8 mouse cellular contexts compared by ENCODE assay signal in genomic region chr10:9899816-9900215, GRCm38 (mm10). TPM values are rescaled to one million over a fixed set of nuclear protein-coding genes. Genes with fewer than 3 reads are reported as not detected.
DNase-seq lines count a peak whose midpoint lies in the region; ATAC-seq and TF ChIP-seq lines count a peak whose summit lies in the region.

No protein-coding gene starts in this region.

- peak overlapping the region; percentile 77 for H3K4me2 ChIP-seq in kidney, embryonic 14.5 days (replicated peaks; ENCODE audit: low read depth, low read length)
- peak overlapping the region; percentile 97 for H3K4me2 ChIP-seq in hindbrain, embryonic 15.5 days
- peak overlapping the region; percentile 95 for H3K4me2 ChIP-seq in stomach, postnatal 0 days (replicated peaks; ENCODE audit: low read depth)

- peak overlapping the region; percentile 88 for H3K9ac ChIP-seq in kidney, embryonic 14.5 days (ENCODE audit: low read depth, low read length)
- peak overlapping the region; percentile 98 for H3K9ac ChIP-seq in MEL (ENCODE audit: control insufficient read depth, low read depth, low read length, poor library complexity, severe bottlenecking)
- H3K9ac ChIP-seq in hindbrain, embryonic 15.5 days, result peak overlapping the region; percentile 98
- peak overlapping the region; percentile 89 for H3K9ac ChIP-seq in stomach, postnatal 0 days (ENCODE audit: low read length)

- no peak for TF ChIP-seq EP300 in MEL (IDR thresholded peaks at IDR 0.05; ENCODE audit: low read depth in 1 of 2, low read length in 2 of 2)
- TF ChIP-seq EP300 in stomach, postnatal 0 days (optimal IDR thresholded peaks at IDR 0.05), result no peak

- H3K27me3 ChIP-seq in kidney, embryonic 14.5 days (ENCODE audit: control insufficient read depth, insufficient read depth, low read length), result no peaks in the 10 kb centered on the region
- no peaks in the 10 kb centered on the region for H3K27me3 ChIP-seq in MEL (ENCODE audit: control insufficient read depth in 1 of 2, insufficient read depth in 2 of 2, low read length in 2 of 2)
- no peaks in the 10 kb centered on the region for H3K27me3 ChIP-seq in hindbrain, embryonic 15.5 days
- no peaks in the 10 kb centered on the region for H3K27me3 ChIP-seq in stomach, postnatal 0 days (ENCODE audit: control insufficient read depth, insufficient read depth, low read length)

- H3K27ac ChIP-seq in kidney, embryonic 14.5 days (ENCODE audit: low read depth, low read length), result no peak overlapping the region
- H3K27ac ChIP-seq in MEL (ENCODE audit: control insufficient read depth, low read depth, low read length), result no peak overlapping the region
- H3K27ac ChIP-seq in hindbrain, embryonic 15.5 days (replicated peaks), result peak overlapping the region; percentile 98
- H3K27ac ChIP-seq in stomach, postnatal 0 days (replicated peaks), result no peak overlapping the region

- DNase-seq in kidney, postnatal 10 days, result no peak
- peak; percentile 64 for DNase-seq in MEL (ENCODE audit: low read depth, low spot score)
- DNase-seq in embryo, embryonic 10.5 days (ENCODE audit: low spot score), result peak; percentile 65
- peak; percentile 5 for DNase-seq in lung, postnatal 25 days (ENCODE audit: low spot score)
- DNase-seq in stomach, postnatal 0 days (ENCODE audit: low spot score), result no peak
- DNase-seq in layer of hippocampus, postnatal 25 days (ENCODE audit: extremely low spot score in 1 of 2, low spot score in 1 of 2), result no peak

- TF ChIP-seq CTCF in MEL (IDR thresholded peaks at IDR 0.05 in 2 of 3, conservative IDR thresholded peaks at IDR 0.05 in 1 of 3; ENCODE audit: control insufficient read depth in 1 of 3, insufficient read depth in 1 of 3, low read depth in 2 of 3, low read length in 3 of 3, poor library complexity in 1 of 3, severe bottlenecking in 1 of 3), result no peak
- TF ChIP-seq CTCF in stomach, postnatal 0 days (IDR thresholded peaks at IDR 0.05; ENCODE audit: low read depth), result no peak

- H3K4me1 ChIP-seq in kidney, embryonic 14.5 days (ENCODE audit: control insufficient read depth, insufficient read depth, low read length), result peaks cover 6% of the 10 kb centered on the region; the same call in 1 of the 2 replicates
- peaks cover 6 to 7% of the 10 kb centered on the region in 2 experiments; a peak in 3 of 4 replicates for H3K4me1 ChIP-seq in MEL (ENCODE audit: control insufficient read depth in 1 of 2, insufficient read depth in 2 of 2, low read length in 2 of 2)
- H3K4me1 ChIP-seq in hindbrain, embryonic 15.5 days (replicated peaks), result peaks cover 22% of the 10 kb centered on the region
- 0 out of 2 replicates have a peak, but pooled peaks cover 2% of the 10 kb centered on the region for H3K4me1 ChIP-seq in stomach, postnatal 0 days (replicated peaks; ENCODE audit: control insufficient read depth, insufficient read depth)

- TF ChIP-seq POLR2A in MEL (IDR thresholded peaks at IDR 0.05; ENCODE audit: control insufficient read depth in 1 of 2, insufficient read depth in 1 of 2, low read depth in 1 of 2, low read length in 2 of 2, poor library complexity in 1 of 2), result no peak

- 2% methylated on average over 15 of the region's 15 CpGs for WGBS in kidney, embryonic 14.5 days
- 2% methylated on average over 15 of the region's 15 CpGs for WGBS in hindbrain, embryonic 15.5 days
- 8% methylated on average over 15 of the region's 15 CpGs for WGBS in stomach, postnatal 0 days

- peaks cover 30% of the 10 kb centered on the region for H3K79me2 ChIP-seq in MEL (ENCODE audit: control insufficient read depth, insufficient read depth, low read length, poor library complexity)

- H3K36me3 ChIP-seq in kidney, embryonic 14.5 days (ENCODE audit: control insufficient read depth, insufficient read depth, low read length), result no peaks in the 10 kb centered on the region
- peaks cover 2 to 14% of the 10 kb centered on the region in 2 experiments for H3K36me3 ChIP-seq in MEL (ENCODE audit: control insufficient read depth in 1 of 2, insufficient read depth in 2 of 2, low read length in 2 of 2)
- H3K36me3 ChIP-seq in hindbrain, embryonic 15.5 days, result no peaks in the 10 kb centered on the region
- no peaks in the 10 kb centered on the region; the same call in 1 of the 2 replicates for H3K36me3 ChIP-seq in stomach, postnatal 0 days (ENCODE audit: control insufficient read depth, insufficient read depth, low read length)

- peak overlapping the region; percentile 53 for H3K4me3 ChIP-seq in kidney, embryonic 14.5 days (ENCODE audit: low read length)
- H3K4me3 ChIP-seq in MEL (ENCODE audit: control insufficient read depth in 1 of 2, insufficient read depth in 1 of 2, low read depth in 2 of 2, low read length in 2 of 2), result peak overlapping the region; percentile 74 to 93
- H3K4me3 ChIP-seq in hindbrain, embryonic 15.5 days, result peak overlapping the region; percentile 84
- peak overlapping the region; percentile 84 for H3K4me3 ChIP-seq in stomach, postnatal 0 days (ENCODE audit: low read depth, low read length)

- no peak for ATAC-seq in kidney, embryonic 14.5 days (ENCODE audit: low FRiP score, low TSS enrichment)
- ATAC-seq in hindbrain, embryonic 15.5 days (ENCODE audit: low FRiP score, low read depth), result no peak
- no peak for ATAC-seq in stomach, postnatal 0 days (ENCODE audit: low FRiP score, low TSS enrichment)

- H3K9me3 ChIP-seq in kidney, embryonic 14.5 days (ENCODE audit: control insufficient read depth, low read length), result no peaks in the 10 kb centered on the region
- no peaks in the 10 kb centered on the region for H3K9me3 ChIP-seq in MEL (replicated peaks; ENCODE audit: insufficient read depth, low read length)
- no peaks in the 10 kb centered on the region for H3K9me3 ChIP-seq in hindbrain, embryonic 15.5 days
- H3K9me3 ChIP-seq in stomach, postnatal 0 days (ENCODE audit: control insufficient read depth, low read length), result no peaks in the 10 kb centered on the region

- TF ChIP-seq RAD21 in MEL (IDR thresholded peaks at IDR 0.05; ENCODE audit: low read depth, low read length), result no peak

TF ChIP-seq in MEL, 35 proteins besides CTCF, POLR2A, EP300 and RAD21:
- TF ChIP-seq SIN3A (IDR thresholded peaks at IDR 0.05; ENCODE audit: low read length) (0 out of 2 replicates have a peak, but pooled peaks have one; percentile 1), TBP (IDR thresholded peaks at IDR 0.05; ENCODE audit: low read depth, low read length) (0 out of 2 replicates have a peak, but pooled peaks have one; percentile 16), ZNF384 (IDR thresholded peaks at IDR 0.05; ENCODE audit: low read depth, low read length) (no peak), USF2 (IDR thresholded peaks at IDR 0.05; ENCODE audit: borderline replicate concordance in 1 of 2, insufficient read depth in 1 of 2, low read depth in 1 of 2, low read length in 2 of 2) (no peak), NELFE (IDR thresholded peaks at IDR 0.05; ENCODE audit: low read depth, low read length) (no peak), SMC3 (IDR thresholded peaks at IDR 0.05; ENCODE audit: low read depth, low read length) (no peak), TAL1 (IDR thresholded peaks at IDR 0.05; ENCODE audit: low read length) (no peak), BHLHE40 (IDR thresholded peaks at IDR 0.05; ENCODE audit: borderline replicate concordance, low read depth, low read length) (no peak), MEF2A (IDR thresholded peaks at IDR 0.05; ENCODE audit: extremely low read depth, insufficient replicate concordance, low read depth, low read length, poor library complexity, severe bottlenecking) (no peak), MYB (IDR thresholded peaks at IDR 0.05; ENCODE audit: low read depth, low read length) (no peak), USF1 (IDR thresholded peaks at IDR 0.05; ENCODE audit: low read depth, low read length) (no peak), E2F4 (IDR thresholded peaks at IDR 0.05; ENCODE audit: borderline replicate concordance, low read depth, low read length) (no peak)

RNA-seq across cellular contexts. Expression of gene Stxbp5, which starts 1.1 kb away (rescaled TPM):
- polyA plus RNA-seq in kidney, embryonic 14.5 days (2014; fragmentation: Nextera tagmentation; extraction: Ambion mirVana), result 4.1 and 6.9 TPM in 2 replicates
- 12.3 and 16.0 TPM in 2 replicates for total RNA-seq in MEL (2012; rRNA removed)
- polyA plus RNA-seq in MEL (2012; ENCODE audit: insufficient read depth in 1 of 2, insufficient read length in 2 of 2, low read depth in 1 of 2, low replicate concordance in 2 of 2, missing spikeins in 1 of 2), result 10 to 100 TPM; 19.6 to 82.2 TPM
- 8.9 and 10.5 TPM in 2 replicates for polyA plus RNA-seq in hindbrain, embryonic 15.5 days (2015; fragmentation: Nextera tagmentation; extraction: Ambion mirVana)
- polyA plus RNA-seq in stomach, postnatal 0 days (2015; fragmentation: Nextera tagmentation; extraction: Ambion mirVana), result 2.8 and 3.3 TPM in 2 replicates
- total RNA-seq in layer of hippocampus, postnatal 25 days (2021), result 100 to 1,000 TPM in 1 of 2 experiments, 10 to 100 TPM in 1; 99.0 to 114 TPM

Comparison
In these comparisons a context has a peak if more than half of its experiments do, and no peak if none do; other contexts are left out.
1. DNase-seq: peak in MEL (single experiment), embryo, embryonic 10.5 days (single experiment) and lung, postnatal 25 days (single experiment); none in kidney, postnatal 10 days (single experiment), stomach, postnatal 0 days (single experiment) and layer of hippocampus, postnatal 25 days (0 of 2).
2. Peak in every context shown above with its lines, with median percentiles within 50 percentile points of each other: H3K4me2 ChIP-seq, H3K4me3 ChIP-seq and H3K9ac ChIP-seq.